Mouse (Mus musculus): ENCODE results near the gene Ctbp2.

DNA sequence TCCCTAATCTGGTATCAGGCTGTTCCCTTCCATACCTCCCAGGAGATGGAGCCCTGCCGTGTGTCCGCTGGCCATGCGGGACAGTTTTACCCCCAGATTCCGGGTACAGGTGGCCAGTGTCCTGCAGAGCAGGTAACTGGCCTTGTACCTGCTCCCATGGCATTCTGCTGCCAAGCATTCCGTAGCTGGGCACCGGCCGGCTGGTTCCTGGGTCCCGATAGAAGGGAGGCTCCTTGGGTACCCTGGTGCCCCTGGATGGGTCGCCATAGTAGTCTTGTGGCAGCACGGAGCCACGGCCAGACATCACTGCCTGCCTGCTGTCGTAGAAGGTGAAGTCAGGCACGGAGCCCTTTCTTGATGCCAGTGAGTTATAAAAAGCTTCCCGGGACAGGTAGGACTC is 109.5 kb downstream of the Ctbp2 start:
- no peak for TF ChIP-seq CTCF (IDR thresholded peaks at IDR 0.05)
- TF ChIP-seq EP300 (IDR thresholded peaks at IDR 0.05) = no peak
